Mouse (Mus musculus): Measurements from ENCODE around the gene Cyp27a1. TPM values are rescaled to one million over a fixed set of nuclear protein-coding genes. Genes with fewer than 3 reads are reported as not detected.

Cyp27a1 gene
- polyA plus RNA-seq, 1 experiment from 2014 or later = 16.3 TPM

DNA sequence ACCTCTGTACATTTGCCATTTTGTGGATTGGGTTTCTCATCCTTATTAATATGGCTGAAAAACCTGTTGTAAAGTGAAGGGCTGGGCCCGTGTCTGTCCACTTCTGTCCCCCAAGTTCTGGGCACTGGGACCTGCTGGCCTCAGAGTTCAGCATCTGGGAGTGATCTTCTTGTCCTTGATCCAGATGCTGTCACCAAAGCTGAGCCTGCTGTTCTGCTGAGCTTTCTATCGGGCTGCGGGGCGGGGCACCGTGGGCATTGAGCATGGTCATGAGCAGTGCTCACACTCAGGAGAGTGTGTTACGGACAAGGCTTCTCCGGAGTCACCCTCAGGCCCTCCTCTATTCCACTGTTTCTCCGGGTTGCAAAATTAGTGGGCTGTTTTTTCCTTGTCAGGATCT, 4.7 kb downstream of the Cyp27a1 start:
- H3K36me3 ChIP-seq (ENCODE audit: control insufficient read depth, insufficient read depth, low read length) = no peaks in the 10 kb centered on the region
- H3K27me3 ChIP-seq (ENCODE audit: control insufficient read depth, insufficient read depth, low read length) = no peaks in the 10 kb centered on the region
- H3K4me2 ChIP-seq (ENCODE audit: low read length) = no peak overlapping the region
- H3K9ac ChIP-seq (ENCODE audit: low read length) = no peak overlapping the region
- H3K4me1 ChIP-seq (ENCODE audit: control insufficient read depth in 2 of 2, insufficient read depth in 2 of 2, low read length in 2 of 2) = peaks cover 2 to 7% of the 10 kb centered on the region in 2 experiments; a peak in 2 of 4 replicates
- 86% methylated on average over 8 of the region's 8 CpGs for WGBS
- no peak overlapping the region for H3K27ac ChIP-seq (replicated peaks in 1 of 2; ENCODE audit: control insufficient read depth in 1 of 2, insufficient read depth in 1 of 2, low read depth in 2 of 2, low read length in 2 of 2)
- no peak overlapping the region for H3K4me3 ChIP-seq (ENCODE audit: control insufficient read depth in 1 of 2, insufficient read depth in 1 of 2, low read depth in 1 of 2, low read length in 2 of 2)
- no peak for ATAC-seq (ENCODE audit: insufficient number of reproducible peaks, insufficient read depth, low FRiP score, low read depth)
- no peaks in the 10 kb centered on the region for H3K9me3 ChIP-seq (ENCODE audit: control insufficient read depth, low read length)

- 80% methylated on average over 3 of the region's 3 CpGs for WGBS
- H3K4me1 ChIP-seq (ENCODE audit: control insufficient read depth in 2 of 2, insufficient read depth in 2 of 2, low read length in 2 of 2) = peaks cover 0 to under 1% of the 10 kb centered on the region in 2 experiments; a peak in 2 of 4 replicates
- H3K36me3 ChIP-seq (ENCODE audit: control insufficient read depth, insufficient read depth, low read length) = no peaks in the 10 kb centered on the region
- no peak overlapping the region for H3K4me2 ChIP-seq (ENCODE audit: low read length)
- H3K27ac ChIP-seq (replicated peaks in 1 of 2; ENCODE audit: control insufficient read depth in 1 of 2, insufficient read depth in 1 of 2, low read depth in 2 of 2, low read length in 2 of 2) = no peak overlapping the region
- H3K9me3 ChIP-seq (ENCODE audit: control insufficient read depth, low read length) = no peaks in the 10 kb centered on the region
- no peak overlapping the region for H3K9ac ChIP-seq (ENCODE audit: low read length)
- H3K4me3 ChIP-seq (ENCODE audit: control insufficient read depth in 1 of 2, insufficient read depth in 1 of 2, low read depth in 1 of 2, low read length in 2 of 2) = no peak overlapping the region
- no peaks in the 10 kb centered on the region for H3K27me3 ChIP-seq (ENCODE audit: control insufficient read depth, insufficient read depth, low read length)
- ATAC-seq (ENCODE audit: insufficient number of reproducible peaks, insufficient read depth, low FRiP score, low read depth) = no peak
Observed at GRCm38 (mm10) chr1:74719281-74719680, 5.9 kb downstream of the Cyp27a1 start.

DNA sequence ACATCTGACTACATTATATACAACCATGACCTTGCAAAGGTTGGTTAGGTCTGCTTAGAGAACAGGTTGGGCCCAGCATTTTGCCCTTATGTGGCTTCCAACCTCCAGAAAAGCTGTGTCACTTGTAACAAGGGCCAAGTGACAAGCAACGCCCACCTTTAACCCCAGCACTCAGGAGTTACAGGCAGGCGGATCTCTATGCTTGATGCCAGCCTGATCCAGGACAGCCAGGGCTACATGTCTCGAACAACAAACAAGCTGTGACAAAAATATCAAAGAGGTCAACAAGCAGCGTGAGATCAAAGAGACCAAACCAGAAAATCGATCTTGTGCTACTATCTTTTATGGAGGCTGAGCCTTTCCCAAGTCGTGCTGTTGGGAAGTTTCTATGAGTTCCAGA, 8.3 kb downstream of the Cyp27a1 start:
- no peak for ATAC-seq (ENCODE audit: insufficient number of reproducible peaks, insufficient read depth, low FRiP score, low read depth)
- no peak overlapping the region for H3K27ac ChIP-seq (replicated peaks in 1 of 2; ENCODE audit: control insufficient read depth in 1 of 2, insufficient read depth in 1 of 2, low read depth in 2 of 2, low read length in 2 of 2)
- H3K27me3 ChIP-seq (ENCODE audit: control insufficient read depth, insufficient read depth, low read length) = no peaks in the 10 kb centered on the region
- no peaks in the 10 kb centered on the region for H3K9me3 ChIP-seq (ENCODE audit: control insufficient read depth, low read length)
- WGBS = 73% methylated on average over 6 of the region's 6 CpGs
- no peaks in the 10 kb centered on the region for H3K4me1 ChIP-seq (ENCODE audit: control insufficient read depth in 2 of 2, insufficient read depth in 2 of 2, low read length in 2 of 2)
- no peaks in the 10 kb centered on the region for H3K36me3 ChIP-seq (ENCODE audit: control insufficient read depth, insufficient read depth, low read length)
- no peak overlapping the region for H3K4me2 ChIP-seq (ENCODE audit: low read length)
- H3K9ac ChIP-seq (ENCODE audit: low read length) = no peak overlapping the region
- no peak overlapping the region for H3K4me3 ChIP-seq (ENCODE audit: control insufficient read depth in 1 of 2, insufficient read depth in 1 of 2, low read depth in 1 of 2, low read length in 2 of 2)

DNA sequence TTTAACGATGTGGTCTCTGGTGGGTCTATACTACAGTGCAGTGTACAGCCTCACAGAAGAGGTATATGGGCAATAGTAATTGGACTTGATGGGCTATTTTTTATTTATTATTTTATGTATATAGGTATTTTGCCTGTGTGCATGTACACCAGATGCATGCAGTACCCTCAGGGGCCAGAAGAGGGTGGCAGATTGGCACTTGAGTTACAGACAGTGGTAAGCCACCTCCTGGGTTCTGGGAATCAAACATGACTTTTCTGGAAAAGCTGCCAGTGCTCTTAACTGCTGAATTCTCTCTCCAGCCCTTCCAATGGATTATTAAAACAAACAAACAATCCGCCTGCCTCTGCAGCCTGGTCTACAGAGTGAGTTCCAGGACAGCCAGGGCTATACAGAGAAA, 10.4 kb downstream of the Cyp27a1 start:
- Histone ChIP-seq H3K9ac (ENCODE audit: low read length) (no peak overlapping the region), H3K4me1 (ENCODE audit: control insufficient read depth in 2 of 2, insufficient read depth in 2 of 2, low read length in 2 of 2) (0 out of 4 replicates have a peak, but pooled peaks cover 0 to 2% of the 10 kb centered on the region in 2 experiments), H3K4me3 (ENCODE audit: control insufficient read depth in 1 of 2, insufficient read depth in 1 of 2, low read depth in 1 of 2, low read length in 2 of 2) (no peak overlapping the region), H3K27me3 (ENCODE audit: control insufficient read depth, insufficient read depth, low read length) (no peaks in the 10 kb centered on the region), H3K9me3 (ENCODE audit: control insufficient read depth, low read length) (no peaks in the 10 kb centered on the region), H3K27ac (replicated peaks in 1 of 2; ENCODE audit: control insufficient read depth in 1 of 2, insufficient read depth in 1 of 2, low read depth in 2 of 2, low read length in 2 of 2) (no peak overlapping the region), H3K36me3 (ENCODE audit: control insufficient read depth, insufficient read depth, low read length) (no peaks in the 10 kb centered on the region), H3K4me2 (ENCODE audit: low read length) (no peak overlapping the region)
- ATAC-seq (ENCODE audit: insufficient number of reproducible peaks, insufficient read depth, low FRiP score, low read depth) = no peak
- 78% methylated on average over 2 of the region's 2 CpGs for WGBS

- Histone ChIP-seq H3K27me3 (ENCODE audit: control insufficient read depth, insufficient read depth, low read length) (no peaks in the 10 kb centered on the region), H3K27ac (replicated peaks in 1 of 2; ENCODE audit: control insufficient read depth in 1 of 2, insufficient read depth in 1 of 2, low read depth in 2 of 2, low read length in 2 of 2) (no peak overlapping the region), H3K4me3 (ENCODE audit: control insufficient read depth in 1 of 2, insufficient read depth in 1 of 2, low read depth in 1 of 2, low read length in 2 of 2) (no peak overlapping the region), H3K9me3 (ENCODE audit: control insufficient read depth, low read length) (no peaks in the 10 kb centered on the region), H3K4me1 (ENCODE audit: control insufficient read depth in 2 of 2, insufficient read depth in 2 of 2, low read length in 2 of 2) (0 out of 4 replicates have a peak, but pooled peaks cover 0 to 2% of the 10 kb centered on the region in 2 experiments), H3K4me2 (ENCODE audit: low read length) (no peak overlapping the region), H3K36me3 (ENCODE audit: control insufficient read depth, insufficient read depth, low read length) (no peaks in the 10 kb centered on the region), H3K9ac (ENCODE audit: low read length) (no peak overlapping the region)
- ATAC-seq (ENCODE audit: insufficient number of reproducible peaks, insufficient read depth, low FRiP score, low read depth) = no peak
- 67% methylated on average over 5 of the region's 5 CpGs for WGBS
Observed at GRCm38 (mm10) chr1:74726114-74726513, 12.7 kb downstream of the Cyp27a1 start.

- H3K4me2 ChIP-seq (ENCODE audit: low read length) = no peak overlapping the region
- no peaks in the 10 kb centered on the region for H3K9me3 ChIP-seq (ENCODE audit: control insufficient read depth, low read length)
- no peak for ATAC-seq (ENCODE audit: insufficient number of reproducible peaks, insufficient read depth, low FRiP score, low read depth)
- H3K27me3 ChIP-seq (ENCODE audit: control insufficient read depth, insufficient read depth, low read length) = no peaks in the 10 kb centered on the region
- no peak overlapping the region for H3K4me3 ChIP-seq (ENCODE audit: control insufficient read depth in 1 of 2, insufficient read depth in 1 of 2, low read depth in 1 of 2, low read length in 2 of 2)
- 0 out of 4 replicates have a peak, but pooled peaks cover 0 to 2% of the 10 kb centered on the region in 2 experiments for H3K4me1 ChIP-seq (ENCODE audit: control insufficient read depth in 2 of 2, insufficient read depth in 2 of 2, low read length in 2 of 2)
- no peak overlapping the region for H3K27ac ChIP-seq (replicated peaks in 1 of 2; ENCODE audit: control insufficient read depth in 1 of 2, insufficient read depth in 1 of 2, low read depth in 2 of 2, low read length in 2 of 2)
- 52% methylated on average over 5 of the region's 5 CpGs for WGBS
- H3K36me3 ChIP-seq (ENCODE audit: control insufficient read depth, insufficient read depth, low read length) = no peaks in the 10 kb centered on the region
- no peak overlapping the region for H3K9ac ChIP-seq (ENCODE audit: low read length)
Observed at GRCm38 (mm10) chr1:74726674-74727073, 13.3 kb downstream of the Cyp27a1 start.

DNA sequence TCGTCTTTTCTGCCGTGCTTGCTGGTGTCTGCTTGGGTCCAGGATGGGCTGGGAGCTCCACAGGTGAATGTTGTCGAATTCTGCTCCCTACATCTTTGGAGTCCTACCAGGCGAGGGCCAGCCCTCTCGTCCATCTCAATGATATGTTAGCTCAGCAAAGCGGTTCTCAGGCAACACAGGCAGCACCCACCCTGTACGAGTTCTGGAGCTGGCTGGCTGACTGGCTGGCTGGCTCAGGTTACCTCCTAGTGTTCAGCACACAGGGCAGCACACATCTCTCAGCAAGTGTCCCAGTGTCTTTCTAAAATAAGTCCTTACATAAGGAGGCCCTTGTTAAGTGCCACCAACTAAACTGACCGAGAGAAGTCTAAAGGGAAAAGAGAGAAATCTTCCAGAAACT, 15.1 kb downstream of the Cyp27a1 start:
- H3K27ac ChIP-seq (replicated peaks in 1 of 2; ENCODE audit: control insufficient read depth in 1 of 2, insufficient read depth in 1 of 2, low read depth in 2 of 2, low read length in 2 of 2) = no peak overlapping the region
- 0 out of 4 replicates have a peak, but pooled peaks cover 0 to 2% of the 10 kb centered on the region in 2 experiments for H3K4me1 ChIP-seq (ENCODE audit: control insufficient read depth in 2 of 2, insufficient read depth in 2 of 2, low read length in 2 of 2)
- ATAC-seq (ENCODE audit: insufficient number of reproducible peaks, insufficient read depth, low FRiP score, low read depth) = no peak
- 64% methylated on average over 8 of the region's 8 CpGs for WGBS
- no peak overlapping the region for H3K4me2 ChIP-seq (ENCODE audit: low read length)
- H3K36me3 ChIP-seq (ENCODE audit: control insufficient read depth, insufficient read depth, low read length) = no peaks in the 10 kb centered on the region
- no peak overlapping the region for H3K4me3 ChIP-seq (ENCODE audit: control insufficient read depth in 1 of 2, insufficient read depth in 1 of 2, low read depth in 1 of 2, low read length in 2 of 2)
- H3K9ac ChIP-seq (ENCODE audit: low read length) = no peak overlapping the region
- H3K9me3 ChIP-seq (ENCODE audit: control insufficient read depth, low read length) = no peaks in the 10 kb centered on the region
- no peaks in the 10 kb centered on the region for H3K27me3 ChIP-seq (ENCODE audit: control insufficient read depth, insufficient read depth, low read length)

DNA sequence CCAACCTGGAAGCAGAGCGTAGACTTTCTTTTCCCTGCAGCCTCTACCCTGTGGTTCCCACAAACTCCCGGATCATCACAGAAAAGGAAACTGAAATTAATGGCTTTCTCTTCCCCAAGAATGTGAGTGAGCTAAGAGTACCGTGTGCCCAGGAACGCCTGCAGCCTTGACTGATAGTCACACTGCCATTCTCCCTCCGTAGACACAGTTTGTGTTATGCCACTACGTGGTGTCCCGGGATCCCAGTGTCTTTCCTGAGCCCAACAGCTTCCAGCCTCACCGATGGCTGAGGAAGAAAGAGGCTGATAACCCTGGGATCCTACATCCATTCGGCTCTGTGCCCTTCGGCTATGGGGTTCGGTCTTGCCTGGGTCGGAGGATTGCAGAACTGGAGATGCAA, 23.6 kb downstream of the Cyp27a1 start:
- H3K4me1 ChIP-seq (ENCODE audit: control insufficient read depth in 2 of 2, insufficient read depth in 2 of 2, low read length in 2 of 2) = no peaks in the 10 kb centered on the region
- no peak overlapping the region for H3K27ac ChIP-seq (replicated peaks in 1 of 2; ENCODE audit: control insufficient read depth in 1 of 2, insufficient read depth in 1 of 2, low read depth in 2 of 2, low read length in 2 of 2)
- H3K27me3 ChIP-seq (ENCODE audit: control insufficient read depth, insufficient read depth, low read length) = no peaks in the 10 kb centered on the region
- no peak overlapping the region for H3K4me3 ChIP-seq (ENCODE audit: control insufficient read depth in 1 of 2, insufficient read depth in 1 of 2, low read depth in 1 of 2, low read length in 2 of 2)
- H3K36me3 ChIP-seq (ENCODE audit: control insufficient read depth, insufficient read depth, low read length) = peaks cover 9% of the 10 kb centered on the region
- no peak overlapping the region for H3K9ac ChIP-seq (ENCODE audit: low read length)
- no peaks in the 10 kb centered on the region for H3K9me3 ChIP-seq (ENCODE audit: control insufficient read depth, low read length)
- WGBS = 87% methylated on average over 12 of the region's 12 CpGs
- ATAC-seq (ENCODE audit: insufficient number of reproducible peaks, insufficient read depth, low FRiP score, low read depth) = no peak
- H3K4me2 ChIP-seq (ENCODE audit: low read length) = no peak overlapping the region
